Mouse (Mus musculus) embryonic fibroblast, embryonic 13.5 days (primary cell): Measurements from ENCODE around the gene Dars2.

Source experiments
- CTCF ChIP-seq: IDR thresholded peaks from 2 replicates; pipeline ENCODE4 v1.5.1; 2011; ENCODE audit warnings: mild to moderate bottlenecking, control low read depth, low read length, moderate library complexity, borderline replicate concordance; ENCODE audit not compliant: insufficient read depth
- POLR2A ChIP-seq: IDR thresholded peaks from 2 replicates; pipeline ENCODE4 v1.6.1; 2011; ENCODE audit warnings: low read depth, mild to moderate bottlenecking, control low read depth, low read length, moderate library complexity

GRCm38 (mm10) chr1:161010436-161010835 lies 60.0 kb downstream of the Dars2 start:
- TF ChIP-seq CTCF (no peak), POLR2A (no peak)
